Mouse (Mus musculus): ENCODE data around the gene Nfib.

Gene Nfib

GRCm38 (mm10) chr4:82470212-82470937 is 235.2 kb downstream of the Nfib start:
- no peak for DNase-seq (ENCODE audit: low read depth, low spot score)

GRCm38 (mm10) chr4:82468944-82469343 is 236.6 kb downstream of the Nfib start:
- DNase-seq (ENCODE audit: low read depth, low spot score): no peak

- DNase-seq (ENCODE audit: low read depth, low spot score): no peak
Observed at GRCm38 (mm10) chr4:82466717-82467116, 238.8 kb downstream of the Nfib start.

GRCm38 (mm10) chr4:82466144-82466543 is 239.4 kb downstream of the Nfib start:
- DNase-seq (ENCODE audit: low read depth, low spot score): no peak

- DNase-seq (ENCODE audit: low read depth, low spot score): no peak
Observed at GRCm38 (mm10) chr4:82464051-82464632, 241.4 kb downstream of the Nfib start.

GRCm38 (mm10) chr4:82463189-82463715 is 242.3 kb downstream of the Nfib start:
- DNase-seq (ENCODE audit: low read depth, low spot score): no peak

GRCm38 (mm10) chr4:82461676-82462075 is 243.9 kb downstream of the Nfib start:
- no peak for DNase-seq (ENCODE audit: low read depth, low spot score)

- DNase-seq (ENCODE audit: low read depth, low spot score): no peak
Observed at GRCm38 (mm10) chr4:82458895-82459294, 246.7 kb downstream of the Nfib start.

GRCm38 (mm10) chr4:82456908-82457307 is 248.6 kb downstream of the Nfib start:
- no peak for DNase-seq (ENCODE audit: low read depth, low spot score)

GRCm38 (mm10) chr4:82456323-82456713 is 249.2 kb downstream of the Nfib start:
- DNase-seq (ENCODE audit: low read depth, low spot score): no peak

GRCm38 (mm10) chr4:82455617-82456322 is 249.8 kb downstream of the Nfib start:
- no peak for DNase-seq (ENCODE audit: low read depth, low spot score)

- no peak for DNase-seq (ENCODE audit: low read depth, low spot score)
Observed at GRCm38 (mm10) chr4:82454989-82455388, 250.6 kb downstream of the Nfib start.

- no peak for DNase-seq (ENCODE audit: low read depth, low spot score)
Observed at GRCm38 (mm10) chr4:82453341-82453740, 252.2 kb downstream of the Nfib start.

- DNase-seq (ENCODE audit: low read depth, low spot score): no peak
Observed at GRCm38 (mm10) chr4:82452905-82453304, 252.6 kb downstream of the Nfib start.

GRCm38 (mm10) chr4:82447061-82447671 is 258.4 kb downstream of the Nfib start:
- DNase-seq (ENCODE audit: low read depth, low spot score): no peak

- DNase-seq (ENCODE audit: low read depth, low spot score): no peak
Observed at GRCm38 (mm10) chr4:82444078-82444477, 261.5 kb downstream of the Nfib start.

GRCm38 (mm10) chr4:82443441-82443840 is 262.1 kb downstream of the Nfib start:
- no peak for DNase-seq (ENCODE audit: low read depth, low spot score)

GRCm38 (mm10) chr4:82443003-82443402 is 262.5 kb downstream of the Nfib start:
- DNase-seq (ENCODE audit: low read depth, low spot score): no peak

GRCm38 (mm10) chr4:82440606-82441005 is 264.9 kb downstream of the Nfib start:
- no peak for DNase-seq (ENCODE audit: low read depth, low spot score)

- no peak for DNase-seq (ENCODE audit: low read depth, low spot score)
Observed at GRCm38 (mm10) chr4:82439813-82440212, 265.7 kb downstream of the Nfib start.

GRCm38 (mm10) chr4:82438631-82439030 is 266.9 kb downstream of the Nfib start:
- no peak for DNase-seq (ENCODE audit: low read depth, low spot score)
